Mouse (Mus musculus): ENCODE measurements around the gene Ppm1n. TPM values are rescaled to one million over a fixed set of nuclear protein-coding genes. Genes with fewer than 3 reads are reported as not detected.

The Ppm1n gene
- 1 to 10 TPM; 1.7 to 2.1 TPM for polyA plus RNA-seq (2017; shearing (Covaris generic))

DNA sequence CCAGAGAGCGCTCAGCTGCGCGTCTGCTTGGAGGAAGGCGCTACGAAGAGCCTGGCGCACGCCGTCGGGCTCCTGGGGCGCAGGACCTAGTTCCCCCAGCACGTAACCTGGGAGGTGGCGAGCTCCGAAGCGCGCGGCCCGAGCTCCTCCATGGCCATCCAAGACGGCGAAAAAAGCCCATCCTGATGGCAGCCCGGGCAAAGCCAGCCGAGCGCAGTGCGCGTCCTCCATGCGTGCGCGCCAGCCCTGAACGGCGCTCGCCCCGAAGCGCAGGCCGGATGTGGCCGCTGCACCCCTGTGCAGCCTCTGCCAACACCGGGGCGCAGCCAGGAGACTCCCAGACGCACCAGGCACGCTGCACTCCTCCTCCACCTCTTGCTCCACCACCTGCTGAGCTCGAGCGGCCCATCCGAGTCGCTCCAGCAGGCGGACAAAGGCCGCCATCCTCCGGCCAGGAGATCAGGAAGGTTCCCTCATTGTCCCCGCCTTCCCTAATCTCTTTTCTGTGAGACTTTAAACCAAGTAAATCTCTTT, at the start of gene Ppm1n:
Gene Ppm1n (minus strand): TSS at position 484 of the 534 bp plus-strand sequence.
- ATAC-seq: peak; percentile 64

GRCm38 (mm10) chr7:19328425-19328824, 48.6 kb upstream of the Ppm1n start:
- no peak for ATAC-seq

DNA sequence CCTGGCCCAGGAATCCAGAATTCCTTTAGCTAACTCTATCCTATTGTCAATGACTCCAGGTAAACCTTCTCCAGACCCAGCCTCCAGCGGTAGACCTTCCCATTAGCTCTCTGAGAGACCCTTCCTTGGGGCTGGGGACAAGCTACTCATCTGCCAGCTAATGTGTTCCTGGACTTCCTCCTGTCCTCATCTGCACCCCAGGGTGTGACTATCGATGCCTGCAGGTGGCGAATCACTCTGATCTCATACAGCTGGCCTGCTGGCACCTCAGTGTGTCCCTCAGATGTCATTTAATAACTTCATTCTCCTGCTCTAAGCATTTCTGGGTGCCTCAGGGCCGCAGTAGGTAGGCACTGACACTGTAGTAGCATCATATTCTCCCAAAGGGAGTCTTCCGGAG, 47.9 kb upstream of the Ppm1n start:
- no peak for ATAC-seq

DNA sequence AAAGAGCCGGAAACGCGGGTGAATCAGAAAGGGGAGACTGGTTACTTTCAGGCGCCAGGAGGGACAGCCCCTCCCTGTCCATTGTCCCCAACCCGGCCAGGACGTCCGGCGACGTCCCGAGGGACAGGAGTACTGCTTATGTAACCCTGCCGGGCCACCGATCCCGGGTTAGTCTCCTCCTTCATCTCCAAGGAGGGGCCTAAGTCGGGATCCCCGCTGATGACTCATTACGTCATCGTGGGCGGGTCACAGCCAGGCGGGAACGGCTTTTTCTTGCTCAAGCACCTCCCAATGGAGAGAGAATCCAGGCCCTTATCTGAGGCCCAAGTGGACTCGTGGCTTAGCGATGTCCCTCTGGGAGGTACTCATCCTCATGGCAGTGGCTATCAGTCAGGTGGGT, 47.3 kb upstream of the Ppm1n start:
- no peak for ATAC-seq

DNA sequence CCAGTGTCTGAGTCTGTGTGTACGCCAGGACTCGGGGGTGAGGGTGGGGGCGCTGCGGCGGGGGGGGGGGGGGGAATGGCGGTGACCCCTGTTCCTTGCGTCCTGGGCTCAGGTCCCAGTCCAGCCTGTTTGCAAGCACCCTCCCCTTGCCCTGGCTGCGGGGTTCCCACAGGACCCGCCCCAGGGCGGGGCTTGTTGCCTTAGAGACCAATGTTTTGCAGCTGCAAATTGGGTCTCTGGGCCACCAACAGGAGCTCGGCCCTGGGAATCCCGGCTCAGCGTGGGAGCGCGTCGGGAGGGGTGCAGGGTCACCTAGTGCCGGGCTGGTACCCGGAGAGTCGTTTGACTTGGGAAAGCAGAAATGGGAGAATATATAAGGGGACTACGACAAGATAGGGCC, 46.5 kb upstream of the Ppm1n start:
- peak; percentile 13 for ATAC-seq

- peak; percentile 60 for ATAC-seq
Measured at GRCm38 (mm10) chr7:19325262-19326199, 45.7 kb upstream of the Ppm1n start.

- no peak for ATAC-seq
Measured at GRCm38 (mm10) chr7:19324221-19324620, 44.4 kb upstream of the Ppm1n start.

- no peak for ATAC-seq
Measured at GRCm38 (mm10) chr7:19322489-19322888, 42.6 kb upstream of the Ppm1n start.

DNA sequence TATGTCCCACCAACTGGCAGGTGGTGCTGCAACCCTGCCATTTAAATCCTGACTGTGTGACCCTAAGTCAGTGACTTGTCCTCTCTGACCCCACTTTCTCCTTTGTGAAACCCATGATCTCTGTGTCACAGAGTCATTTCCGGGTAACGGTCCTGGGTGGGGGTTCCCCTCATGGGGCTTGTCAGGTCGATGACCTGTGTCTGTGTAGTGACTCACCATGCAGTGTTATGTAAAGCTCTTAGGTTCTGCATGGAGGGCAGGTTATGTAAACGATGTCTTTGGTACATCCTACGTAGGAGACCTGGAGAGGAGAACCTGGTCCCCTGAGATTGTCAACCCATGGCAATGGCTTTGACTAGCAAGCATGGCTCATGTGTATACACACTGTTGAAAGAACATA, 41.6 kb upstream of the Ppm1n start:
- peak; percentile 60 for ATAC-seq

GRCm38 (mm10) chr7:19320637-19321036, 40.8 kb upstream of the Ppm1n start:
- no peak for ATAC-seq

GRCm38 (mm10) chr7:19319906-19320305, 40.0 kb upstream of the Ppm1n start:
- peak; percentile 84 for ATAC-seq

DNA sequence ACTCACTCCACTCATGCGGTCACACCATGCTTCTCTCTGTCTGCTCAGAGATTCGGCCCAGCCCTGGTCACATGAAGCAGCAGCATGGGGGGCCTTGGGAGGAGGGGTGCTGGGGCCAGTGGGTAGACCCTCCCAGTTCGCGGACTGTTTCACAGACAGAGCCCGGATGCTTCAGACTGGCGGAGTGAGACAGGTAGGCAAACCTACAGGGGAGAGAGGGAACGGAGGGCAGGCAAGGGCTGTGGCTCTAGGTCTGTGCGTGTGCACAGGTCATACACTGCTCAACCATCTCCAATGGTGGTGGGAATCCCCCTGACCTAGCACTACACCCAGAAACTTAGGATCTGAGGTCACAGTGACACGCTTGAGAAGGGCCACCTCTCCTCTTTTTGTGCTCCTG, 39.6 kb upstream of the Ppm1n start:
- ATAC-seq: peak; percentile 52

DNA sequence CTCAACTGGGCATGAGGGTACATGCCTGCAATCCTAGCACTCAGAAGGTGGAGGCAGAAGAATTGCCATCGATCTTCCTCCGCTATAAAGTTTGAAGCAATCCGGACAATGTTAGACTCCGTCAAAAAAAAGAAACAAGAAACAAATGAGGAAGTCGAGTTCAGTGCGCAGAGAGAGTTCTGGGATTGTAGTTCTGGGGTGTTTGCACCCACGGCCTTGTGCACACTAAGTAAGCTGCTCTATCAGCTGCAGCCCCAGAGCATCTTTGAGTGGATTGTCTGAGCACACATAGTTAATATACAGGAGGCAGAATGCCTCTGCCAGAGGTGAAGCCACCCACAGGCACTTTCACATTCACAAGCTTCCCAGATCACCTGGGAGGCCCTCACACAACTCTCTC, 38.8 kb upstream of the Ppm1n start:
- no peak for ATAC-seq

- ATAC-seq: no peak
Measured at GRCm38 (mm10) chr7:19318201-19318600, 38.3 kb upstream of the Ppm1n start.

GRCm38 (mm10) chr7:19316451-19317161, 36.7 kb upstream of the Ppm1n start:
- no peak for ATAC-seq

GRCm38 (mm10) chr7:19314033-19314432, 34.2 kb upstream of the Ppm1n start:
- no peak for ATAC-seq

DNA sequence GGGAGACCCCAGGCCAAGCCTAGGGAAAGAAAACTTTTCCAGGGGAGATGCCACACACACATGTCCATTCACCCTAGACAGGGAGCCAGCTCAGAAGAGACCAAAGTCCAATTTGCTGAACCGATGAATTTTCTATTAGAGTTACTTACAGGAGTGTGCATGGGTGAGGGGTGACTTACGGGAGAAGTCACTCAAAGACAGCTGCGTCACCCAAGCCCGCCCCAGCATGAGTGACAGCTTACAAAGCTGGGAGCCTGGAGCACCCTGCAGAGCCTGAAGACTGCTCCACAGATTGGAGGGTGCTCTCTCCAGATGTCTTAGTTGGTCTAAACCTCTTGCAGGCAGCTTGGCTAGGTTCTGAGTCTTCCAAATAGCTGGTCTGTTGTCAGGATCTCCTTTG, 32.1 kb upstream of the Ppm1n start:
- no peak for ATAC-seq

DNA sequence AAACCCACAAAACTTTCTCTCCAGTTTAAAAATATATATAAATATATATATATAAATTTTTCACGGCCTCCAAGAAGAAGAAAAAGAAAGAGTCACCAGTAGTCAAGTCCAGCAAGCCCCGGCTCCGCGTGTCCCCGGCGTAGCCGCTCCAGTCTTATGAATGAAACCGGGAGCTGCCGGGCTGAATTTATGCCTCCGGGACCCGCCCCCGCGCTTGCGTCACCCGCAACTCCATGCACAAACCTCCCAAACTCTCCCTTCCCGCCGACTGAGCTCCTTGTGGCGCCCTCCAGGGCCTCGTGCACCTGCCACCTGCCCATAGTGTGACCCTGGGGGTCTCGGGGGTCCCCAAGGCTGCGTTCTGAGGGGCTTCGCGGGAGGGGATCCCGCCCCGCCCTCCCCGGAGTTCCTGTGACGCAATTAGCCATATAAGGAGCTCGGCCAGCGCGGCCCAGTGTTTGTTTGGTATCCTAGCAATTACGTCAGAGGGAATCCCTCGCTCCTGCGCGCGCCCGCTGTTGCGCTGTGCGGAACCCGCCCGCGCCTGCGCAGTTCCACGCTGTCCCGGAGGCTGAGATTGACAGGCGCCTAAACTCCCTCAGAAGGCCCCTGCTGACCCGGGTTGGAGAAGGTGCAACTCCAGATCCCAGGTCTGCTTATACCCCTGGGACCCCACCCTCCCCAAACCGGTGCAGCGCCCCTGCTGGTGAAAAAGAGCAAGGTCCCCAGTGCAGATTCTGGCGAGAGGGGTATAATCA, 30.2 kb upstream of the Ppm1n start, which contains the start of gene Fosb:
Gene Fosb (minus strand): TSS at position 168 of the 758 bp plus-strand sequence.
- ATAC-seq: peak; percentile 75

- no peak for ATAC-seq
Measured at GRCm38 (mm10) chr7:19309278-19309883, 29.5 kb upstream of the Ppm1n start.

DNA sequence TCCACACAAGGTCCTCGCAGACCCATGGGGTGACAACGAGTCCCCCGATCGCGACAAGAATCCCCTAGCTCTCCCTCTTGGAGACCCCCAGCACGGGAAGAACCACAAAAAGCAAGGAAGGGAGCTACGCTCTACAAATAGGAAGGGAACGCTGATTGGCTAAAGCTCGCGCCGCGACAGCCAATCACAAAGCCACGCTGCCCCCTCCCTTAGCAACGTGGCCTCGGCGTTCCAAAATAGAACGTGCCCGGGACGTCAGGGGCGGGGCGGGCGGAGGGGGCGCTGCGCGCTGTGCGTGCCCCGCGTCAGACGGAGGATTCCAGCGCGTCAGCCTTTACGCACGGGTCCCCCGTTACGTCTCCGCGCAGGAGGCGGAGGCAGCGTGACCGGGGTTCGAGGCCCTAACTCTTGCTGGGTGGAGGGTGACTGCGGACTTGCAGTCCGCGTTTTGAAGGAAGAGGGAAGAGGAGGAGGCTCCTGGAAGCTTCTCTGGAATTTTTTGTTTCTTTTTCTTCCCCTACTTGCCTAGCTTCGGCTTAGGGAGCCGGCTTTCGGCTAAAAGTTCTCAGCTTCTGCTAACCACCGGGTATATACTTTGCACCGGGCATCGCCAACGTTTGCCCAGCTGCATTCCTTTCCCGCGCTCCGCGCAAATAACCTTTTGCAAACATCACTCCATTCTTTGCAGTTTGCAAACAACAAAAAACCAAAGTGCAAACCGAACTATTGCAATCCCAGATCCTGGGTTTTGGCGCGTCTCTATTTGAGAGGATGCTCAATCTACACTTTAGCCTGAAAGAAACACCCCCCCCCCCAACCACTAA, 28.8 kb upstream of the Ppm1n start:
- ATAC-seq: peak; percentile 77

Measured in CD4-positive, CD25-positive, alpha-beta regulatory T cell, adult 4 months (primary cell).